Mouse (Mus musculus) liver, postnatal 0 days (tissue): Measurements from ENCODE around the gene Akap12.

ENCODE experiments used
- CTCF ChIP-seq: sonication (generic); IDR thresholded peaks from 2 replicates; pipeline ENCODE4 v1.5.1; 2016; ENCODE audit warnings: antibody characterized with exemption, low read depth
- EP300 ChIP-seq: IDR thresholded peaks from 2 replicates; pipeline ENCODE4 v1.6.1; 2016; ENCODE audit warnings: antibody characterized with exemption, low read depth, mild to moderate bottlenecking

- TF ChIP-seq EP300 = no peak
- no peak for TF ChIP-seq CTCF
Measured at GRCm38 (mm10) chr10:4267481-4267880, 1.3 kb downstream of the Akap12 start.
